Mouse (Mus musculus) ovary, postnatal 14 days (tissue): ENCODE measurements around the gene Zfp661.

ENCODE experiments used
- DNase-seq: peaks from one replicate; pipeline ENCODE4 v3.0.0; 2022; ENCODE audit warnings: low spot score

The Zfp661 gene

GRCm38 (mm10) chr2:127550446-127550845, 36.4 kb downstream of the Zfp661 start:
- DNase-seq, result no peak

GRCm38 (mm10) chr2:127549711-127550110, 37.2 kb downstream of the Zfp661 start:
- no peak for DNase-seq

- no peak for DNase-seq
Measured at GRCm38 (mm10) chr2:127548342-127549074, 38.4 kb downstream of the Zfp661 start.

- no peak for DNase-seq
Measured at GRCm38 (mm10) chr2:127541697-127542096, 45.2 kb downstream of the Zfp661 start.

GRCm38 (mm10) chr2:127541185-127541584, 45.7 kb downstream of the Zfp661 start, which contains the start of gene Prom2:
Gene Prom2 (minus strand): TSS chr2:127541467.
- no peak for DNase-seq

- no peak for DNase-seq
Measured at GRCm38 (mm10) chr2:127539494-127539893, 47.4 kb downstream of the Zfp661 start.

- DNase-seq, result no peak
Measured at GRCm38 (mm10) chr2:127537548-127537947, 49.3 kb downstream of the Zfp661 start.

GRCm38 (mm10) chr2:127535363-127535762, 51.5 kb downstream of the Zfp661 start:
- DNase-seq, result no peak

GRCm38 (mm10) chr2:127532379-127532778, 54.5 kb downstream of the Zfp661 start:
- DNase-seq, result no peak

- DNase-seq, result no peak
Measured at GRCm38 (mm10) chr2:127531592-127531991, 55.3 kb downstream of the Zfp661 start.

- DNase-seq, result no peak
Measured at GRCm38 (mm10) chr2:127530418-127530817, 56.5 kb downstream of the Zfp661 start.

- DNase-seq, result no peak
Measured at GRCm38 (mm10) chr2:127525004-127525775, 61.7 kb downstream of the Zfp661 start.
